Mouse (Mus musculus): ENCODE data around the gene Tenm4. TPM values are rescaled to one million over a fixed set of nuclear protein-coding genes. Genes with fewer than 3 reads are reported as not detected.

The Tenm4 gene
- total RNA-seq (2021) = 10 to 100 TPM; 14.3 to 18.7 TPM
- long read RNA-seq, experiment 1, partial matches to known transcripts = 0 of 1 reads
- long read RNA-seq, experiment 1, other reads (novel, unspliced or antisense) = 1 of 1 reads
- long read RNA-seq, experiment 2 = 0 reads

GRCm38 (mm10) chr7:96170924-96171595, at the start of gene Tenm4:
TSS of gene Tenm4 (plus strand) at chr7:96171246.
- peak in 1 of 2 experiments; percentile 17 for DNase-seq

- DNase-seq = no peak
These were observed 40.3 kb upstream of the Tenm4 start for GRCm38 (mm10) chr7:96130763-96131162.

GRCm38 (mm10) chr7:96131175-96131574, 39.9 kb upstream of the Tenm4 start:
- DNase-seq = no peak

GRCm38 (mm10) chr7:96136497-96136961, 34.5 kb upstream of the Tenm4 start:
- peak; percentile 6 to 9 for DNase-seq

- DNase-seq = no peak
These were observed 29.2 kb upstream of the Tenm4 start for GRCm38 (mm10) chr7:96141876-96142275.

- DNase-seq = peak; percentile 77 to 79
These were observed 28.0 kb upstream of the Tenm4 start for GRCm38 (mm10) chr7:96142973-96143596.

- peak; percentile 36 to 42 for DNase-seq
These were observed 23.6 kb upstream of the Tenm4 start for GRCm38 (mm10) chr7:96147436-96147835.

GRCm38 (mm10) chr7:96148191-96148590, 22.9 kb upstream of the Tenm4 start:
- no peak for DNase-seq

GRCm38 (mm10) chr7:96151277-96151676, 19.8 kb upstream of the Tenm4 start:
- peak; percentile 83 to 88 for DNase-seq

- DNase-seq = no peak
These were observed 19.1 kb upstream of the Tenm4 start for GRCm38 (mm10) chr7:96151961-96152360.

GRCm38 (mm10) chr7:96152431-96152830, 18.6 kb upstream of the Tenm4 start:
- DNase-seq = no peak

- DNase-seq = peak; percentile 69 to 78
These were observed 18.1 kb upstream of the Tenm4 start for GRCm38 (mm10) chr7:96152924-96153359.

GRCm38 (mm10) chr7:96154025-96154424, 17.0 kb upstream of the Tenm4 start:
- no peak for DNase-seq

GRCm38 (mm10) chr7:96156481-96157255, 14.4 kb upstream of the Tenm4 start:
- DNase-seq = peak; percentile 7 to 57

- no peak for DNase-seq
These were observed 6.9 kb upstream of the Tenm4 start for GRCm38 (mm10) chr7:96164141-96164540.

GRCm38 (mm10) chr7:96168921-96169320, 2.1 kb upstream of the Tenm4 start:
- DNase-seq = peak in 1 of 2 experiments; percentile 57

GRCm38 (mm10) chr7:96171596-96172563, 834 bp downstream of the Tenm4 start:
- peak; percentile 15 to 27 for DNase-seq

GRCm38 (mm10) chr7:96176781-96177180, 5.7 kb downstream of the Tenm4 start:
- no peak for DNase-seq

- DNase-seq = no peak
These were observed 10.7 kb downstream of the Tenm4 start for GRCm38 (mm10) chr7:96181751-96182150.

GRCm38 (mm10) chr7:96183195-96183594, 12.1 kb downstream of the Tenm4 start:
- DNase-seq = no peak

- no peak for DNase-seq
These were observed 14.4 kb downstream of the Tenm4 start for GRCm38 (mm10) chr7:96185411-96185810.

All from adrenal gland, postnatal 36 days (tissue).